Mouse (Mus musculus) intestine, embryonic 16.5 days (tissue): Measurements from ENCODE around the gene Ccdc9b. TPM values are rescaled to one million over a fixed set of nuclear protein-coding genes. Genes with fewer than 3 reads are reported as not detected.

ENCODE experiments used
- ATAC-seq: fragments of 200-750 bp; cut with Nextera tagmentation; 2 replicates; pipeline ENCODE4 v1.8.0; 2017; ENCODE audit warnings: moderate TSS enrichment, moderate library complexity
- H3K27ac ChIP-seq: fragments of 300-500 bp; sonication (generic); 2 replicates; pipeline ENCODE4 v1.5.1; 2014; ENCODE audit warnings: mild to moderate bottlenecking, low read length
- H3K27me3 ChIP-seq: fragments of 300-500 bp; sonication (generic); replicated peaks from 2 replicates; pipeline ENCODE4 v1.6.1; 2014; ENCODE audit warnings: low read length, control low read depth, mixed read lengths; ENCODE audit not compliant: control insufficient read depth, insufficient read depth
- H3K36me3 ChIP-seq: fragments of 300-500 bp; sonication (generic); 2 replicates; pipeline ENCODE4 v1.6.1; 2014; ENCODE audit warnings: low read length, control low read depth; ENCODE audit not compliant: control insufficient read depth, insufficient read depth
- H3K4me1 ChIP-seq: fragments of 300-500 bp; sonication (generic); 2 replicates; pipeline ENCODE4 v1.6.1; 2014; ENCODE audit warnings: low read length, control low read depth, mixed read lengths; ENCODE audit not compliant: control insufficient read depth, insufficient read depth
- H3K4me2 ChIP-seq: fragments of 300-500 bp; sonication (generic); 2 replicates; pipeline ENCODE4 v1.6.1; 2014; ENCODE audit warnings: low read depth, low read length, control low read depth
- H3K4me3 ChIP-seq: fragments of 300-500 bp; sonication (generic); 2 replicates; pipeline ENCODE4 v1.5.1; 2014; ENCODE audit warnings: mild to moderate bottlenecking, low read length
- H3K9ac ChIP-seq: fragments of 300-500 bp; sonication (generic); 2 replicates; pipeline ENCODE4 v1.6.1; 2014; ENCODE audit warnings: low read depth, low read length
- H3K9me3 ChIP-seq: fragments of 300-500 bp; sonication (generic); 2 replicates; pipeline ENCODE4 v1.6.1; 2016; ENCODE audit warnings: low read length, control low read depth; ENCODE audit not compliant: control insufficient read depth
- WGBS: fragments of 180-500 bp; shearing (Covaris S2); extraction: QIAGEN DNeasy Blood & Tissue Kit; methylation state at CpG from one replicate; pipeline ENCODE4 v1.1.7; 2014; 5-methylcytosine and 5-hydroxymethylcytosine counted together
- polyA plus RNA-seq: library from polyadenylated mRNA; unstranded; fragments of >200 nt; fragmentation: Nextera tagmentation; extraction: Ambion mirVana; gene quantifications from 2 replicates; pipeline ENCODE4 v1.2.1, GENCODE M21; 2015

Gene Ccdc9b
- polyA plus RNA-seq, 1 experiment from 2014 or later: 0.93 TPM

DNA sequence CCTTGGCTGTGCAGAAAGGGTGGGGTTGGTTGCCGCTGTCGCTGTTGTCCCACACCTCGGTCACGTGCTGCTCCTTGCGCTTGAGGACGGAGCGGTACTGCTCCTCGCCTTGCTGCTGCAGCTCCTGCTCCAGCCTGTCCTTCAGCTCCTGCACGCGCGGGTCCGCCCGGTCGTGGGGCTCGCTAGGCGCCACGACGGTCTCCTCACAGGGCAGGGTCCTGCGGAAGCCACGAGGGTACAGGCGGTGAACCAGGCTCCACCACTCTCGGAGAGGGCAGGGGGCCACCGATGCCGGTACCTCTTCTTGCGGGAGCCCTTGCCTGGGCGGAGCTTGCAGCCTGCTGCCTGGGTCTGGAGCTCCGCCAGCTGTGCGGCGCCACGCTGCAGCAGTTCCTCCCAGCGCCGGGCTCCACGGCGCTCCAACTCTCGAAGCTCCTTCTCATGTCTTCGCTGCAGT, 51.4 kb downstream of the Ccdc9b start:
- peak overlapping the region; percentile 85 for H3K4me2 ChIP-seq
- peak overlapping the region; percentile 62 for H3K9ac ChIP-seq
- no peak overlapping the region for H3K27ac ChIP-seq
- H3K4me3 ChIP-seq: peak overlapping the region; percentile 49
- no peaks in the 10 kb centered on the region for H3K9me3 ChIP-seq
- no peaks in the 10 kb centered on the region for H3K36me3 ChIP-seq
- peaks cover 11% of the 10 kb centered on the region; the same call in 1 of the 2 replicates for H3K4me1 ChIP-seq
- peak; percentile 78 for ATAC-seq
- 1% methylated on average over 36 of the region's 36 CpGs for WGBS
- H3K27me3 ChIP-seq: peaks cover 51% of the 10 kb centered on the region

- no peaks in the 10 kb centered on the region for H3K36me3 ChIP-seq
- H3K4me1 ChIP-seq: peaks cover 11% of the 10 kb centered on the region; the same call in 1 of the 2 replicates
- peaks cover 64% of the 10 kb centered on the region for H3K27me3 ChIP-seq
- WGBS: 39% methylated on average over 4 of the region's 4 CpGs
- no peak overlapping the region for H3K4me3 ChIP-seq
- no peaks in the 10 kb centered on the region for H3K9me3 ChIP-seq
- H3K9ac ChIP-seq: no peak overlapping the region
- H3K27ac ChIP-seq: no peak overlapping the region
- no peak for ATAC-seq
- H3K4me2 ChIP-seq: no peak overlapping the region
Measured at GRCm38 (mm10) chr2:118709655-118710221, 52.7 kb downstream of the Ccdc9b start.

DNA sequence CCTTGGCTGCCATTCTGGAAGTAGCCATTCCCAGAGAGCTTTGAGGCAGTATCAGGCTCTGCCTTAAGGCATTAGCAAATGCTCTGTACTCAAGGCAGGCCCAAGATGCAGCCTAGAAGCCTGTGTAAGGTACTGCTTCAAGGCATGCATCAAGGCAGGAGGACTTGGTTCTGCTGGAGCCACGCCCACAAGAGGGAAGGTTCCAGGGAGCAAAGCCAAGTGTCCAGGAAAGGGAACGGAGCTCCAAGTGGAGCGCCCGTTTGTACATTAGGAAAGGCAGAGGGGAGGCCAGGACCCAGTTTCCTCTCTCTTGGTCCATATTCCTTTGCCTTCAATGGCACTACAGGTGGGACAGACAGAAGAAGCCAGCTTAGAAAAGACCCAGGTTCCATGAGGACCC, 54.0 kb downstream of the Ccdc9b start:
- H3K4me1 ChIP-seq: peaks cover 19% of the 10 kb centered on the region
- H3K4me3 ChIP-seq: no peak overlapping the region
- H3K4me2 ChIP-seq: no peak overlapping the region
- H3K27me3 ChIP-seq: peaks cover 76% of the 10 kb centered on the region
- H3K9me3 ChIP-seq: no peaks in the 10 kb centered on the region
- WGBS: 67% methylated on average over 4 of the region's 4 CpGs
- no peak for ATAC-seq
- no peaks in the 10 kb centered on the region for H3K36me3 ChIP-seq
- no peak overlapping the region for H3K27ac ChIP-seq
- H3K9ac ChIP-seq: no peak overlapping the region

GRCm38 (mm10) chr2:118706436-118706835, 56.0 kb downstream of the Ccdc9b start:
- H3K4me1 ChIP-seq: peaks cover 26% of the 10 kb centered on the region
- no peaks in the 10 kb centered on the region for H3K36me3 ChIP-seq
- H3K27me3 ChIP-seq: peaks cover 82% of the 10 kb centered on the region
- no peak overlapping the region for H3K4me2 ChIP-seq
- 19% methylated on average over 6 of the region's 6 CpGs for WGBS
- H3K9me3 ChIP-seq: no peaks in the 10 kb centered on the region
- ATAC-seq: no peak
- H3K9ac ChIP-seq: no peak overlapping the region
- H3K27ac ChIP-seq: no peak overlapping the region
- no peak overlapping the region for H3K4me3 ChIP-seq

Other genes with a start within 250 kb of the Ccdc9b start
- 2.3 and 2.4 TPM in 2 replicates for gene Bmf, start 213.0 kb downstream of the Ccdc9b start, polyA plus RNA-seq
- 58.4 and 63.6 TPM in 2 replicates for gene Bub1b, start 164.4 kb downstream of the Ccdc9b start, polyA plus RNA-seq
- 1.8 and 2.0 TPM in 2 replicates for gene Pak6, start 99.4 kb downstream of the Ccdc9b start, polyA plus RNA-seq
- gene Ankrd63, start 58.7 kb downstream of the Ccdc9b start, polyA plus RNA-seq: 0.15 and 0.22 TPM in 2 replicates
- 0.99 and 1.3 TPM in 2 replicates for gene Plcb2, start 34.2 kb downstream of the Ccdc9b start, polyA plus RNA-seq
- 21.9 and 24.1 TPM in 2 replicates for gene Inafm2, start 16.9 kb downstream of the Ccdc9b start, polyA plus RNA-seq
- gene Phgr1, start 10.1 kb upstream of the Ccdc9b start, polyA plus RNA-seq: 66.6 and 66.9 TPM in 2 replicates
- 2.2 and 2.3 TPM in 2 replicates for gene Disp2, start 17.1 kb upstream of the Ccdc9b start, polyA plus RNA-seq
- gene Knstrn, start 51.3 kb upstream of the Ccdc9b start, polyA plus RNA-seq: 78.5 and 85.7 TPM in 2 replicates
- 41.9 and 51.3 TPM in 2 replicates for gene Ivd, start 99.3 kb upstream of the Ccdc9b start, polyA plus RNA-seq
- gene Bahd1, start 137.7 kb upstream of the Ccdc9b start, polyA plus RNA-seq: 3.6 and 4.9 TPM in 2 replicates
- 16.1 and 16.6 TPM in 2 replicates for gene Chst14, start 163.8 kb upstream of the Ccdc9b start, polyA plus RNA-seq